Mouse (Mus musculus) common myeloid progenitor, adult 5-6 weeks (primary cell): ENCODE results near the gene Rab5if. TPM values are rescaled to one million over a fixed set of nuclear protein-coding genes. Genes with fewer than 3 reads are reported as not detected.
"Not testable (repeated sequence)": the region's sequence is repeated elsewhere in the genome, so short reads cannot be mapped to it uniquely, and the experiment has no call there.

ENCODE experiments used
- ATAC-seq: replicated peaks from 2 replicates; pipeline ENCODE4 v1.8.0; 2016; ENCODE audit warnings: low read depth, mild to moderate bottlenecking, moderate TSS enrichment, inconsistent platforms; ENCODE audit not compliant: poor library complexity, severe bottlenecking
- total RNA-seq: library from RNA; stranded (forward); fragments of 200-1000, 187-1606 nt; gene quantifications from 2 replicates; pipeline ENCODE4 v1.2.3, GENCODE M21; 2017

Rab5if gene
- total RNA-seq, 1 experiment from 2014 or later = 156 TPM

DNA sequence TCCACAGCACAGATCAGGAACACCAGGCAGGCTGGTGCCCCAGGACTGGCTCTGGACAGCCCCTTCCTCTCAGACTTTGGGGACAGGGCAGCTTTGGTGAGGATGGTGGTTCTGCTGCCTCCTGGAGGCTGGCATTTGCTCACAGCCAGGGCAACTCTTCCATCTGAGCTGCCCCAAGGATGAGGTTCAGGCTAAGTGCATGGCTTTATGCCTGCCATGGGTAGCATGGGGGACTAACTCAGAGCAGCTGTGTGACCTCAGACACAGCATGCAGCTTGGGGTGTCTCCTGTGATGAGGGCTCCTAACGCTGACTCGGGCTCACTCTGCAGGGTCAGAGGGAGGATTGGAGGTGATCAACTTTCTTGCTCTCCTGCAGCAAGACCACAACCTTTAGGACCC lies 22.7 kb downstream of the Rab5if start:
- not testable (repeated sequence) for ATAC-seq

DNA sequence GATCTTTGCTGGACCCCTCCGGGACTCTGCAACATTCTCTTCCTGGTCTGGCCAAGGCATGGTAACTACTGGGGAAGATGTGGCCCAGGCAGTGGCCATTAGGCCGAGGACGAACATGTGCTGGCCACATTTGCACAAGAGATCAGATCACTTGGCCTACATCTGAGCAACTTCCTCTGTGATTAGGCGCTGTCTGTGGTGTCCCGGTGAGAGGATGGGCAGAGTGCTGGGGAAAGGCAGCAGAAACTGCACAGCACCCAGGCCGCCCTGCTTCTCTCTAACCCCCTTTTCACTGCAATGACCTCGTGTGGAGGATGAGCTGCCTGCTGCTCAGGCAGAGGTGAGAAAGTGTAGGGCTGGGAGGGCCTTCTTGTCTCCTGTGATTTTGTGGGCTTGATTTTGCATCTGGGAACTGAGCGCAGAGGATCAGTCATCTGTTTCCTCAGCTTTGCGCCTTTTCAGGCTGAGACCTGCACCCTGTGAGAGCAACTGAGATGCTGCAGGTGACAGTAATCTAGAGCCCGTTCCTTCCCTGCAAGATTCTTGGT lies 23.2 kb downstream of the Rab5if start:
- no peak for ATAC-seq

DNA sequence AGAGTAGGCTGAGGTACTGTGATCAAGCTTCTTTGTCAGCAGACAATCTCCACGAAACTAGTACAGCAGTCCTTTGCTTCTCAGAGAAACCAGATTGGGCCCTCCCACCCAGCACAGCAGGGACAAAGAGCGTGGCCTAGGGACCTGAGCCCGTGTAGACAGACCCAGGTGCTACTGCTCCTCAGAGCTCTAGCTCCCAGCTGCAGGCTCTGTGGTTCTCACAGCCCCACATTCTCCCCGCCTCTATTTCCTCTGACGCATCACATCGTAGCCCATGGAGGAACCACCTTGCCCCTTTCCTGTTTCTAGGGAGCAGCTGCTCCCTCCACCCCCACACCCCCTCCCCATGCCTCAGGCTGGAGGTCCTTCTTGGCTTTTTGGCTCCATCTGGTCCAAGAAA lies 24.1 kb downstream of the Rab5if start, which contains the start of gene Sla2:
Gene Sla2 (minus strand): TSS at position 176 of the 400 bp plus-strand sequence.
- peak; percentile 82 for ATAC-seq

DNA sequence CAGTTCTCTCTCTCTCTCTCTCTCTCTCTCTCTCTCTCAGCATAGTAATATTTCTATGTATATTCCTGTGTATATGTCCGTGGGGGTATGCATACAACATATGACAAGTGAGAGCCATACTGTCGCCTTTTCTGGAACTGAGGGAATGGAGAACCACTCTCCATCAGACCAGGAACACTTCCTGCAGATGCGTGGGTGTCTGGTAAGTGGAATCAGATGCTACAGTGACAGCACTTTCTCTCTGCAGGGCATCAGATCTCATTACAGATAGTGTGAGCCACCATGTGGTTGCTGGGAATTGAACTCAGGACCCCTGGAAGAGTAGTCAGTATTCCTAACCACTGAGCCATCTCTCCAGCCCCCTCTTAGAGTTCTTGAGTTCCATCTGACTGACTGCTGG lies 25.6 kb downstream of the Rab5if start:
- ATAC-seq = no peak

DNA sequence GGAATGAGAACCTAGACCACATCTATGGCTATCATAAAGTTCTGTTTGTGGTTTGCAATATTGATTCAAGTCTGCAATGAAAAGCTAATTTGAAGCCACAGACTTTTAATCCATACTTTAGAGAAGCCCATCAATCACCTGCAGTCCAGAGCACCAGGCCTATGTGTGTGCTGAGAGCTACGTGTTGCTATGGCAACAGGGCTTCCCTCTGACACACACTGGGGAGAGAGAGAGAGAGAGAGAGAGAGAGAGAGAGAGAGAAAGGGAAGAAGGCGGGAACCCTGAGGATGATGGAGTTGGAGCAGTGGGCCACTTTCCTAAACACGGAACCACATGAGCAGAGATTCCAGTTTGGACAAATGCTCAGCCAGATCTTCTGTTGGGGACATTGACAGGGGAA lies 29.3 kb downstream of the Rab5if start:
- ATAC-seq = no peak

DNA sequence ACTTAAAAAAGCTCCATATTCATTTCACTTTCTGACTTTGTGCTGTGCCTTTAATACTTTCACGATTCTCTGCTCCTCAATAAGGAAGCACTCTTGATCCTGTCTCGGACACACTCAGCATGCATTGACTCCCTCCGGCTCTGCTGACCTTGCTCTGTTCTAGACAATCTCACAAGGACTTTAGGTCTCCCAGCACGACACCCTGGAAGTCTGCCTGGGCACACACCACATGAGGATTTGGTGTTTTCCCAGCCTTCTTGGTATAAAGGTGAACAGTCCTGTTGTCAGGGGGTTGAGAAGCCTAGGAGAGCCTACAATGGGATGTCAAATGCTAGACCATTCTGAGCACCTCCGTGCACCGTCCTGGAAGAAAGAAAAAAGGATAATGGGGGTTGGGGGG lies 29.9 kb downstream of the Rab5if start:
- ATAC-seq = no peak

DNA sequence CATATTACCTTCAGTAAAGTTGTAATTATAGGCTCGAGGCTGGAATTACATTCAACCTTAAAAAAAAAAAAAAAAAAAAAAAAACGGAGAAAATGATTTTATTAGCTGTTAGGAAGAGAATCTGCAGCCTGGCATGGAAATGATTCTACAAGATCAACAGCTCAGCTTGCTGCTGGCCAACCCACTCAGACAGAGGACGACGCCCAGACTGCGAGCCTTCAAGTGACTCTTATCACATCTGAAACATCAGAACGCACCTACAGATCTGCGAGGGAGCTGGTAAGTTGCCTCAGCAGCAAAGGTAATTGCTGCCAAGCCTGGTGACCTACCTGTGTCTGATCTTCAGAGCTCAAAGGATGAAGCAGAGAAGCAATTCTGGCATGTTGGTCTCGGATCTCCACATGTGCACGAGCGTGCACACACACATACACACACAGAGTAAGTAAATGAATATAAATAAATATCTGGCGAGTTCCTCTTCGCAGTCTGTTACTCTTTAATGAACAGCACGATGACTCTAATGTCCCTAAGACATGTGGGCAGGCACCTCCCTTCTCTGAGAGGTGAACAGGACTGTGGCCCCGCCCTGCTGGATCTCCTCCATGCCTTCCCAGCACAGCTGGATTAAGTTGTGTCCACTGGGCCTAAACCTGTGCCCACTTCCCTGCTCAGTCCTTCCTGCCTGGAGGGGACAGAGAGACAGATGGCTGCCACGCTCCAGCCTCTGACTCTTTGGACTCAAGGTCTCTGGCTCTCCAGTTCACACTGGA lies 31.8 kb downstream of the Rab5if start:
- no peak for ATAC-seq

DNA sequence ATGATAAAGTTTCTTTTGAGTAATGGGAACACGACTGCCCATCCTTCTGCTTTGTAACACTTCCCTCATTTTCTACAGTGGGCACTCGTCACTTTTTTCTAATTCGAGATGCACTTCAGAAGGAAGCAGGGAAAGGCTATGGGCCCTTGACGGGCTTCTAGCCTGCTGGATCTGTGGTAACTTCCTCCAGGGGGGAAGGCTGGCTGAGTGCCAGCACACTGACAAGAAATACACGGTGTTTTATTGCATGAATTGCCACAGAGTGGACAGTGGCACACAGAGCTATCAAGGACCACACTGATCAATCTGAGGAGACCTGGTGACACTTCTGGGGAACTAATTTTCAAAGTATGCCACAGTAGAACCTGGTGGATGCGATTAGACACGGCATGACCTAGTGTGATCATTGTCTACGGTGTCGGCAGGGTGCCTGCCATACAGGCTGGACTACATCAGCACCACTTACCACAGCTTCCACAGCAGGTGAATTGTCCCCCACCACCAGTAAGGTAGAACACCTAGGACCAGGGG lies 33.5 kb downstream of the Rab5if start:
- peak; percentile 54; the same call in 1 of the 2 replicates for ATAC-seq

DNA sequence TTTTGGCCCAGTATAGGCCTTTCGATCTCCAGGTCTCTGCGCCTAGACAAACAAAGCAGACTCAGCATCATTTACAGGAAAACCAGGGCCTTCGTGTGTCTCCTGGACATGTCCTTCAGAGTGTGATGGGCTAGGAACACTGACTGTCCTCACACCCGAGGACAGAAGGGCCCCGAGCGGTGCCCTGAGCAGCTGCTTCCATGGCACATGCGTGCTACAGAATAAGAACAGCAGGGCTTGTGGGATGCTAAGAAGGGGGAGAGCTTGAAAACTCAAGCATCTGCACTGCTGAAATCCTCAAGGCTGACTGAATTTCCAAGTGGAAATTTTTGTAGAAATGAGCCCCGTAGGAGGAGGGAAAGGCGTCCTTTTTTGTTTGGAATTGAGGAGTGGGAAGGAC lies 34.1 kb downstream of the Rab5if start:
- no peak for ATAC-seq

DNA sequence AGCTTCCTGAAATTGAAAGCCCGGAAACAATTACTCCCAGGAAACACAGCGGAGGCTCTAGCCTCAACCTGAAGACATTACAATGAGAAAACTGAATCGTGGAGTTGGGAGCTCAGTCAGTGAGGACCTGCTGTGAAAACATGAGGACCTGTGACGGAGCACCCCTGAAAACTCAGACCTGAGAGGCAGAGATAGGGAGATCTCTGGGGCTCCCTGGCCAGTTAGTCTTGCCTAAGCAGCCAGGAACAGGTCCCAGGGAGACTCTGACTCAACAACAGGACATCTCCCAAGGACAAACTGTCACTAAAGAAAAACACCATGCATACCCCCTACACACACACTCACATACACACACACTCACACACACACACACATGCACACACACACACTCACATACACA lies 35.4 kb downstream of the Rab5if start:
- no peak for ATAC-seq

DNA sequence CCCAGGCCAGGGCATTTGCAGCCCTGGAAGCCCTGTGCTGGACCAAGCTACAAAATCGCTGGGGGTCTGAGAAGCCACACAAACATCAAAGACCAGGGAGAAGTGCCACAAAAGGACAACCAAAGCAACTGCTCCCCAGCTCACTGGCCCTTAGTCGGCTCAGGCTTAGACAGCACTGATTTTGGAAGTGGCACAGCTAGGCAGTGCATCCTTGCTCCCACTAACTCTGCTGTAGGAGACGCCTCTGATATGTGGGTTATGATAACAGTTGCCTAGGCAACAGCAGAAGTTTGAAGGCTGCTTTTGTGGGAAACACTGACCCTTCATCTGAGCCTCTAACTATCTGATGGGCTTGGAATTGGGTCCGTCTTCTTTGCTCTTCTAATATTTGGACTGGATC lies 36.3 kb downstream of the Rab5if start:
- ATAC-seq = no peak

DNA sequence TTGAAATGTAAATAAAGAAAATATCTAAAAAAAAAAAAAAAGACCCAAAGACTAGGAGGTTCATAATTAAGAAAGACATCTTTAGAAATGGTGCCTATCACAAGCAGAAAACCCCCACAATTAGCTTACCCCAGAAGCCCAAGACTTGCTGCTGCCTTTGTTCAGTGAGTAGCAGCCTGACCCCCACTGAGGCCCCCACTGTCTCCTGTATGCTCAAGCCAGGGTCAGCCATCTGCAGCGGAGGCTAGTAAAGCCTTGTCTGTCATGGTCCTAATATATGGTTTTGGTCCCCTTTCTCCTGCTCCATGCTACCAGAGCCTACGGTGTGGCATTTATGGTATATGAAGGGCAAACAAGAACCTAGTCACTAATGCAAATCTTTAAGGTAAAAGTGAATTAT lies 38.4 kb downstream of the Rab5if start:
- ATAC-seq = no peak

DNA sequence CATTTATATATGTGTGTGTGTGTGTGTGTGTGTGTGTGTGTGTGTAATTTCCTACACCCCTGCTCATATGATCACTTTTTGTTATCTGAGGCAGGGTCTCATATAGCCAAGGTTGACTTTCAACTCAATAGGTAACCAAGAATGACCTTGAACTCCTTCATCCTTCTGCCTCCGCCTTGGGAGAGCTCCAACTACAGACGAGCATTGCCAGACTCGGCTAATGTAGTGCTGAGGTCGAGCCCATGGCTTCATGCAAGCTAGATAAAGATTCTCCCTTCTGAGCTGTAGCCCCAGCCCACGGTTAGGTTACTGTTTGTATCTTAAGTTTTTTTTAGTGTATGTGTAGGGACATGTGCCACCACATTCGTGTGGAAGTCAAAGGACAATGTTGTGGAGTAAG lies 39.0 kb downstream of the Rab5if start:
- no peak for ATAC-seq

DNA sequence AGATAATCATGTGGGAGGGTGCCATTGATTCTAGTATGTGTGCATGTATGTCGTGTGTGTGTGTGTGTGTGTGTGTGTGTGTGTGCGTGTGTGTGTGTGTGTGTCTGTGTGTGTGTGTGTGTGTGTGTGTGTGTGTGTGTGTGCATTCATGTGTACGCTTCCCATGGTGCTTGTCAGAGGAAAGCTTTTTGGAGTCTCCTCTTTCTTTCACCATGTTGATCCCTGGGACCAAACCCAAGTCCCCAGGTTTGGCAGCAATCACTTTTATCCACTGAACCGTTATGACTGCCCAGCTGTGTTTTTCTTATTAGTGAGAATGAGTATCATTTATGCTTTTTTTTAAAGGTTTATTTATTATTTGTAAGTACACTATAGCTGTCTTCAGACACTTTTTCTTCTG lies 39.5 kb downstream of the Rab5if start:
- ATAC-seq = not testable (repeated sequence)

DNA sequence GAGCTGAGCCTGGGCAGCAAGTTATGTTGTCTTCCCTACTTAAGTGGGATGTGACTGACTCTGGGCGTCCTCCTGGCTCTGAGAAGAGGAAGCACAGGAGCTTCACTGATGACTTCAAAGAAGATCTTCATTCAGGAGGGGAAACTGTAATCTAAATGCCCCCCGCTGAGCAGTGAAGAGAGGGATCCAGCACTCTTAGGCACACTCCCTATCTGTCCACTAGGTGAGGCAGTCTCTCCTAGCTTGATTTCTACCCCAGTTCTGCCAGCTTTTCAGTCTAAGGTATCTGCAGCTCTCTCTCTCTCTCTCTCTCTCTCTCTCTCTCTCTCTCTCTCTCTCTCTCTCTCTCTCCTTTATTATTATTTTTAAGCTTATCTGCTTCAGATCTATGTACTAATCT lies 40.4 kb downstream of the Rab5if start:
- ATAC-seq = peak; percentile 65

DNA sequence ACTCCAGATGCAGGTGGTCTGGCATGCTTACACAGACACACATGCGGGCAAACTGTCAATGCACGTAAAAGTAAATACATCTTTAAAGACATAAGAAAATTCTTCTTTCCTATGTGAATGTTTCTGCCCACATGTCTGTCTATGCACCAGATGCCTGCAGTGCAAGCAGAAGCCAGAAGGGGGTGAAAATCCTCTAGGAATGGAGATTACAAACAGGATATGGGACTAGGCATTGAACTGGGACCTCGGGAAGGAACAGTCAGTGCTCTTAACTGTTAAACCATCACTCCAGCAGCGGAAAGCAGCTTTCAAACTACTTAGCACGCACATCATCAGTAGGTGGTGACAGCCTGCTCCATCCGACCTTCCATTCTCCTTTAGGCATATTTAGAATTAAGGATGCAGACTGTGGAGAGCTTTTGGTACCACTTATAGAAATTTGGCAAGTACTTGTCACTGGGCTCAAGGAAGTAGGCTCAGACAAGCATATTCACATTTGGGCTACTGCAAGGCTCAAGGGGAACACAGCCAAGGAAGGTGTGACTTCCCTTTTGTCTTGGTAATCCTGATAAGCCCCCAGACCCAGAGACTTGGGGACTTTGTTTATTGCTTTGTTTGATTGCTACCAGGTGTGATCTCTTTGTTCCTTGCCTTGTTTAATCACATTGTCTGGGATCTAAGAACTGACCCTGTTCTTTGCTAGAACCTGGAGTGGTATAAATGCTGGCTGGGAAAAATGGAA lies 42.2 kb downstream of the Rab5if start:
- ATAC-seq = no peak

DNA sequence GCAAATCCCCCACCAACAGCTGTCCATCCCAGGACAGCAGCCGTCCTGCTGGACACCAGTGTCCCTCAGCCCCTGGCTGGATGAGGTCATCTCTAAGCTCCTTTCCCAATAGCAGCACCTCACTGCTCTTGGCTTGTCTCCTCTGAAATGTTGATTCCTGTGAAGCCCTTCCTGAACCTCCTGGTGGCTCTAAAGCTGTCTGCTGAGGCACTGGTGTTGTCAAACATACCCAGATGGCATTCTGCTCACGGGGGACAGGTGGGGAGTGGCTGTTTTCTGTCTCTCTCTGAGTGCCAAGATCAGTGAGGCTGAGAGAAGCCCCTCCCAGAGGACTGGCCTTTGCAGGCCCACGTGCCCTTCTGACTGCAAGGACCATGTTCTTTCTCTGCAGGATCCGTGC lies 43.0 kb downstream of the Rab5if start:
- ATAC-seq = not testable (repeated sequence)

DNA sequence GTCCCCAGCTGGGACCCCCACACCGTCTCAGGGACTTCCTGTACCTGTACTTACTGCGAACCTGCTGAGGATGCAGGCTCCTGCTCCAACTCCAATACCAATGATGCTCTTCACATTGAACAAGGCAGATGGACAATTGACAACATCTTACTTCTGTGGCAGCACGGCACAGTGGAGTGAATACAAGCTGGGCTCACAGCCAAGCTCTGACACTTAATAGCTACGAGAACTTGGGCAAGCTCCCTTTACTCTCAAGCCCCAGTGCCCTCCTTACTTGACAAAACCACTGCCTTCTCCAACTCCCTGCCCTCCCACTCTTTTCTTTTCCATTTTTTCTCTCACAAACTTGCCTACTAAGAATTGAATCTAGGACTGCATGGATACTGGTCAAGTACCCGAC lies 50.3 kb downstream of the Rab5if start:
- ATAC-seq = no peak

DNA sequence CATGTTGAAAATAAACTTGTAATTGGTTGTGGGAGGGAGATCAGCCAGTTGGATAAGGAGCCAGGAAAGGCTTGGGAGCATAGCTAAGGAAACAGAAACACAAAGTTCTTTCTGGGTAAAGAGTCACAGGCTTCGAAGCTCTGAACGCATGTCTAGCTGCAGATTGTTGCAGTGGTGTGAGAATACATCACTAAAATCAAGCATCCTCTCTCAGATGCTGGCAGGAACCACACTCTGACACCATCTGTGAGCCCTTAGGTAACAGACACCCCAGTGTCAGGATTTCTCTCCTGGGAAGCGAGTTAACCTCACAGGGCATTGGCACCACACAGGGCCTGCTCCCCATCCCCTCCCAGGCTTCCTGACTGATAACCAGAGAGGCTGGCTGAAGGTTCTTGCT lies 52.6 kb downstream of the Rab5if start:
- ATAC-seq = no peak

DNA sequence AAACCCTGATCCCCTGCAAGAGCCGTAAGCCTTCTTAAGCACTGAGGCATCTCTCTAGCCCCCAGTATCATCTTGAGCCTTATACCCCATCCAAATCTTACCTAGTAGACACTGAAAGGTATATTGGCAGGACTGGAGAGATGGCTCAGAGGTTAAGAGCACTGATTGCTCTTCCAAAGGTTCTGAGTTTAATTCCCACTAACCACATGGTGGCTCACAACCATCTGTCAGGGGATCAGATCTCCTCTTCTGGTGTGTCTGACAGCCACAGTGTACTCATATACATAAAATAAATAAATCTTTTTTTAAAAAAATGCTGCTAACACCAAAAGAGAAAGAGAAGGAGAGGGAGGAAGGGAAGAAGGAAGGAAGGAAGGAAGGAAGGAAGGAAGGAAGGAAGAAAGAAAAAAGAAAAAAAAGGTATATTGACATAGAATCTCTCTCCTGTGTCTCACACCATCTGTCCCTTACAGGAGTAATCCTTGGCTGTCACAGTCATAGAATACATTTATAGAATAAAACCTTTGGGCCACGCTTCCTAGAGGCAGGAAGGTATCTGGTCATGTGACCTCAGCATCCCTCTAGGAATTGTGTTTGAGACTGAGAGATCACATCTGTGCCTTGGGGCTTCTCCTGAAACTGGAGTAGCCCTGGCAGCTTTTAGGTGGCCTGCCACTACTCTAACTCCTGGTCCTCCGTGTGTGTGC lies 53.6 kb downstream of the Rab5if start:
- no peak for ATAC-seq
